Mouse (Mus musculus): ENCODE measurements around the gene 2700049A03Rik.

The 2700049A03Rik gene

GRCm38 (mm10) chr12:71184396-71184795 lies 47.7 kb downstream of the 2700049A03Rik start:
- no peak for DNase-seq

- no peak for DNase-seq
Observed at GRCm38 (mm10) chr12:71192705-71193104, 56.1 kb downstream of the 2700049A03Rik start.

- DNase-seq, result peak; percentile 46
Observed at GRCm38 (mm10) chr12:71197671-71198070, 61.0 kb downstream of the 2700049A03Rik start.

GRCm38 (mm10) chr12:71201753-71202152 lies 65.1 kb downstream of the 2700049A03Rik start:
- no peak for DNase-seq

GRCm38 (mm10) chr12:71204303-71204702 lies 67.7 kb downstream of the 2700049A03Rik start:
- DNase-seq, result peak; percentile 13

- DNase-seq, result no peak
Observed at GRCm38 (mm10) chr12:71217191-71217590, 80.5 kb downstream of the 2700049A03Rik start.

GRCm38 (mm10) chr12:71217866-71218522 lies 81.3 kb downstream of the 2700049A03Rik start:
- DNase-seq, result peak; percentile 29

- no peak for DNase-seq
Observed at GRCm38 (mm10) chr12:71222761-71223160, 86.1 kb downstream of the 2700049A03Rik start.

GRCm38 (mm10) chr12:71227769-71228168 lies 91.1 kb downstream of the 2700049A03Rik start:
- DNase-seq, result no peak

- no peak for DNase-seq
Observed at GRCm38 (mm10) chr12:71228925-71229649, 92.4 kb downstream of the 2700049A03Rik start.

GRCm38 (mm10) chr12:71231561-71231960 lies 94.9 kb downstream of the 2700049A03Rik start:
- no peak for DNase-seq

GRCm38 (mm10) chr12:71233426-71233825 lies 96.8 kb downstream of the 2700049A03Rik start:
- DNase-seq, result peak; percentile 68

- no peak for DNase-seq
Observed at GRCm38 (mm10) chr12:71237074-71237473, 100.4 kb downstream of the 2700049A03Rik start.

- DNase-seq, result no peak
Observed at GRCm38 (mm10) chr12:71242791-71243190, 106.1 kb downstream of the 2700049A03Rik start.

GRCm38 (mm10) chr12:71244766-71245390 lies 108.2 kb downstream of the 2700049A03Rik start:
- DNase-seq, result no peak

- DNase-seq, result no peak
Observed at GRCm38 (mm10) chr12:71247191-71247590, 110.5 kb downstream of the 2700049A03Rik start.

GRCm38 (mm10) chr12:71249348-71249747 lies 112.7 kb downstream of the 2700049A03Rik start:
- DNase-seq, result no peak

- DNase-seq, result no peak
Observed at GRCm38 (mm10) chr12:71252509-71253167, 116.0 kb downstream of the 2700049A03Rik start.

GRCm38 (mm10) chr12:71254779-71255178 lies 118.1 kb downstream of the 2700049A03Rik start:
- DNase-seq, result no peak

GRCm38 (mm10) chr12:71258196-71258920 lies 121.7 kb downstream of the 2700049A03Rik start:
- DNase-seq, result no peak

GRCm38 (mm10) chr12:71264211-71264610 lies 127.6 kb downstream of the 2700049A03Rik start:
- DNase-seq, result no peak

GRCm38 (mm10) chr12:71269367-71269766 lies 132.7 kb downstream of the 2700049A03Rik start:
- DNase-seq, result no peak

GRCm38 (mm10) chr12:71271131-71271530 lies 134.5 kb downstream of the 2700049A03Rik start:
- DNase-seq, result no peak

All from retina, postnatal 1 day (tissue).